Mouse (Mus musculus): ENCODE measurements at regions not wholly inside any gene's neighbourhood (a gene's known extent, or its start where the extent isn't known, plus 50 kb on each side); places are given as distances from the start of the nearest gene placed in this dataset.

GRCm38 (mm10) chr13:111142757-111143420 is 111.9 kb upstream of the Actbl2 start:
- TF ChIP-seq POLR2A (IDR thresholded peaks at IDR 0.05; ENCODE audit: insufficient read length, low read depth) (no peak), MAX (IDR thresholded peaks at IDR 0.05; ENCODE audit: low read depth) (no peak), E2F4 (IDR thresholded peaks at IDR 0.05; ENCODE audit: insufficient read depth) (no peak)

Measured in myocyte (in vitro differentiated cells).